Mouse (Mus musculus): ENCODE data around the gene Rftn1. TPM values are rescaled to one million over a fixed set of nuclear protein-coding genes. Genes with fewer than 3 reads are reported as not detected.

Gene Rftn1
- polyA plus RNA-seq, 1 experiment from 2014 or later = 18.5 TPM

- Histone ChIP-seq H3K27ac (replicated peaks) (no peak overlapping the region), H3K4me1 (replicated peaks) (peaks cover 11% of the 10 kb centered on the region), H3K27me3 (no peaks in the 10 kb centered on the region), H3K9me3 (no peaks in the 10 kb centered on the region), H3K9ac (no peak overlapping the region), H3K4me3 (no peak overlapping the region), H3K4me2 (no peak overlapping the region), H3K36me3 (no peaks in the 10 kb centered on the region)
- 95% methylated on average over 6 of the region's 6 CpGs for WGBS
- no peak for ATAC-seq (ENCODE audit: low read depth)
Measured at GRCm38 (mm10) chr17:50158565-50158964, 31.9 kb downstream of the Rftn1 start.

- 88% methylated on average over 15 of the region's 15 CpGs for WGBS
- H3K27me3 ChIP-seq = no peaks in the 10 kb centered on the region
Measured at GRCm38 (mm10) chr17:50157190-50158150, 33.0 kb downstream of the Rftn1 start.

DNA sequence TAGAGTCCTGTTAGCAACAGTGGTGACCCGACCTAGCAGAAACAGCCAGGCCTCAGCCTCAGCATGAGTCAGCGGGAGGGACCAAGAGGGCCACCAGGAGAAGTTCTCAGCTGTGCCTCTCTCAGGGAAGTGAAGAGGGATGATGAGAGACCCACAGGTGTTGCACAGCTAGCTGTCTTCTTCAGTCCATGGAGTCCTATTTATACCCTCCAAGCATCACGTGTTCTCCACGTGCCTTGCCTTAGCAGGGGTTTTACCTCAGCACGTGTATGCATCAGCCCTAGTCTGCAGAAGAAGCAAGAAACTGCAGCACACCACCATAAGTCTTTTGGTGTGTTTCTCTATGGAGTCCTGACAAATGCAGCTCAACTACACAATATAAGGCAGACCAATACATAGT lies 38.4 kb downstream of the Rftn1 start:
- Histone ChIP-seq H3K9me3 (no peaks in the 10 kb centered on the region), H3K27ac (replicated peaks) (no peak overlapping the region), H3K4me1 (replicated peaks) (peaks cover 26% of the 10 kb centered on the region), H3K4me2 (no peak overlapping the region), H3K27me3 (no peaks in the 10 kb centered on the region), H3K4me3 (no peak overlapping the region), H3K36me3 (no peaks in the 10 kb centered on the region), H3K9ac (no peak overlapping the region)
- 84% methylated on average over 5 of the region's 5 CpGs for WGBS
- ATAC-seq (ENCODE audit: low read depth) = no peak

More at GRCm38 (mm10) chr17:50157190-50158150, 33.0 kb downstream of the Rftn1 start:
- no peak overlapping the region for H3K9ac ChIP-seq
- no peaks in the 10 kb centered on the region for H3K36me3 ChIP-seq
- H3K4me3 ChIP-seq = no peak overlapping the region
- H3K9me3 ChIP-seq = no peaks in the 10 kb centered on the region
- peaks cover 11% of the 10 kb centered on the region for H3K4me1 ChIP-seq (replicated peaks)
- H3K27ac ChIP-seq (replicated peaks) = no peak overlapping the region
- ATAC-seq (ENCODE audit: low read depth) = no peak
- no peak overlapping the region for H3K4me2 ChIP-seq

DNA sequence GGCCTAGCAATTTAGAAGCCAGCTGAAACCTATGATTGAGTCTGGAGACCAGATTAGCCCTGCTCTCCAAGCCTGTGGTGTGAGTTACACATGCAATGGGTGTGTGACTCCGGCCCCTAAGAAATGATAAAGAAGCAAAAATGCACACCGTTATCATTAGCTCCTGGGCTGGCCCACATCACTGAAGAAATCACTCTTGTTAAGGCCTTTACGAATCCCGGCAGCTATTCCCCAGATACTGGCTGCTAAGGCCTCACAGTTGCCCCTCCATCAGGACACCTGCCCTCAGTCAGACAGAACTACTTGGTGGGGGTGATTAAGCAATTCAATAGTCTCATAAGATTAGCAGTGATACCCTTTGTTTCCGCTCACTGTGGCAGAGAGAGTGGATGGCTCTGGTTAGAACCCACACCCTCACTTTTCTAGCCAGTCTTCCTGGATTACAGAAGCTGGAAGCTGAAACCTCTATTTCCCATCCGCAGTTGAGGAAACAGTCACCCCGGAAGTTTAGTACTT lies 39.2 kb downstream of the Rftn1 start:
- Histone ChIP-seq H3K4me2 (no peak overlapping the region), H3K27ac (replicated peaks) (peak overlapping the region; percentile 87), H3K9ac (no peak overlapping the region), H3K4me3 (no peak overlapping the region), H3K4me1 (replicated peaks) (peaks cover 26% of the 10 kb centered on the region), H3K27me3 (no peaks in the 10 kb centered on the region), H3K9me3 (no peaks in the 10 kb centered on the region), H3K36me3 (no peaks in the 10 kb centered on the region)
- WGBS = 79% methylated on average over 7 of the region's 7 CpGs
- no peak for ATAC-seq (ENCODE audit: low read depth)

DNA sequence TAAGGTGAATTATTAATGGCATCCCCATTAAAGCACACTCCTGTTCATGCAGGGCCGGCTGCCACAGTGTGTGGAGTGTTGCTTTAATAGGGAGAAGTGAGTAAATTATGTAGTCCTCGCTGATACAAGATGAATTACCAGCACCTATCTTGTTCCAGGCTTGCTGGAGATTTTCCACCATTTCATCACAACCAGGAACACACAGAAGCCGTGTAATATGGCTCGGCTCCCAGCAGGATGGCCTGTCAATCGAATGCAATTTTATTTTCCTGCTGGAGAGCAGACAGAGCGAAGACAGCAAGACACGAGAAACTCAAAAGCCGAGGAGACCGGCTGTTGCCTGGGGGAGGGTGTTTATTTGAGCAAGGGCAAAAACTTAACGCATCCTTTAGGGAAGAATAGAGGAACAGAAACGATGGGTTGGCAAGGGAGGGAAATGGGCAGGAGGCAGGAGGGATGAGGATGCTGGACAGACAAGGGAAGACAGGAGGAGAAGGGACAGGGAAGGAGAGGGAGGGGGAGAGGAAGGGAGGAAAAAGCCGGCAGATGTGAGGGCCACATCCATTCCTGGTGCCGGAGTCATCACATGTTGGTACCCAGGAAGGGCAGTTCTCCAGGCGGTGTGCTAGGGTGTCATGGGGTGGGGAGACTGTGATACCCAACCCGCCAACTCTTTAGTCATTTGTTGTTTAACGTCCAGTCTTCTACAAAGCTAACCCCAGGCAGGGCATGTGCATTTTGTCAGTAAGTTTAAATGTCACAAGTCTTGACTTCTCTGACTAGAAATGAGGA lies 39.9 kb downstream of the Rftn1 start:
- no peaks in the 10 kb centered on the region for H3K27me3 ChIP-seq
- ATAC-seq (ENCODE audit: low read depth) = peak; percentile 74
- H3K9ac ChIP-seq = peak overlapping the region; percentile 31; the same call in 1 of the 2 replicates
- WGBS = 43% methylated on average over 16 of the region's 16 CpGs
- H3K9me3 ChIP-seq = no peaks in the 10 kb centered on the region
- H3K27ac ChIP-seq (replicated peaks) = peak overlapping the region; percentile 87
- H3K36me3 ChIP-seq = no peaks in the 10 kb centered on the region
- peaks cover 26% of the 10 kb centered on the region for H3K4me1 ChIP-seq (replicated peaks)
- no peak overlapping the region for H3K4me3 ChIP-seq
- H3K4me2 ChIP-seq = peak overlapping the region; percentile 41

DNA sequence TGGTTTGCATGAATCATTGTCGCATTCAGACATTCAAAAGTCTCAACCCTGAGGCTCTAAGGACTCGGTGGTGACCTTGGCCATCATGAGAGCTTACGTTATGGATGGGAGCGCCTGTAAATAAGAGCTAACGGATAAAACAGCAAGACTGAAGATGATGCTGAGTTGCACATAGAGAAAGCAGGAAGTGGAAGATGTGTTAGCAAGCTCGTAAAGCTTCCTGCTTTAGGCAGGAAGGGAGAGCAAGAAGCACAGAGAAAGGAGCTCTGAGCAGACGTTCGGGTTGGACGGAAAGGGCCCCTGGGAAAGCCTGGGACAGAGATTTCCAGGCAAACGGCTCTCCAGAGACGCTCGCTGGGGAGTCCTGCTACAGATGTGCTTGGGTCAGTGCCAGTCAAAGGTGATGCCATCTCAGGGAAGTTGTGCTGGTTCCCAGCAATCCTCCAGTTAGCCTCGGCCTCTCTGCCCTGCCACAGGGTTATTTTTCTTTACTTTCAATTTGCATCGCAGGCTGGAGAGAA lies 40.7 kb downstream of the Rftn1 start:
- no peak overlapping the region for H3K9ac ChIP-seq

DNA sequence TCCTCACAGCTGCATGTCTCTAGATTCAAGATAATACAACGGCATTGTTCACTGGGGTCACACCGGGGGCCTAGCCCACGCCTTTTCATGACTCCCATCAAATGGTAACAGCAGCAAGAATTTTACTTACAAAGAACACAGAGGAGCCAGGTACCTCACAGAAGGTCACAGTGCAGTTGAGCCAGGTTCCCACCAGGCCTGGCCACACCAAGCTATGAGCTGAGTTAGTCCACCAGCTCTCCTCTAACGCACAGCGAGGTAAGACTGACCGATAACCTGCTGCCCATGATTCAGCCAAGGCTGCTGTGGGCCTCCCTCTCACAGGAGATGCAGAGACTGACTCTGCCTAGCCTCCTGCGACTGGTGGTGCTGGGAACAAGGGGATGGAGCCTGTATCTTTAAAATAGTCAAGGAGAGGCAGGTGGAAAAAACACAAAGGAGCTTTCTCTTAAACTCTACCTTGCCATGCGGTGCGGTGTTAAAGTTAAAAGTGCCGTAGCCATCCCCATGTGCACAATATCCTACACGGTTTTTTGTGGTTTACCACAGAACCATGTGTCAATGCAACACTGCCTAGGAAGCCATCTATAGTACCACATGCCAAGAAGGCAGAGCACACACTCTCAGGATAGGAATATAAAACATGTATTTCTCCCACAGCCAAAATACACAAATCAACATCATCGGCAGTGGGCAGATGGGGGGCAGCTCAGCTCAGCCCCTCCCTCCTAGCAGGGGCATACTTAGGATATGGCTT lies 42.5 kb downstream of the Rftn1 start:
- no peak overlapping the region for H3K4me2 ChIP-seq
- H3K9ac ChIP-seq = no peak overlapping the region
- no peak overlapping the region for H3K27ac ChIP-seq (replicated peaks)
- ATAC-seq (ENCODE audit: low read depth) = no peak
- no peaks in the 10 kb centered on the region for H3K27me3 ChIP-seq
- 89% methylated on average over 12 of the region's 12 CpGs for WGBS
- H3K4me1 ChIP-seq (replicated peaks) = peaks cover 26% of the 10 kb centered on the region
- no peak overlapping the region for H3K4me3 ChIP-seq
- no peaks in the 10 kb centered on the region for H3K9me3 ChIP-seq
- no peaks in the 10 kb centered on the region for H3K36me3 ChIP-seq

More for the DNA sequence above, 40.7 kb downstream of the Rftn1 start:
- Histone ChIP-seq H3K4me1 (replicated peaks) (peaks cover 26% of the 10 kb centered on the region), H3K4me2 (peak overlapping the region; percentile 41), H3K4me3 (no peak overlapping the region), H3K36me3 (no peaks in the 10 kb centered on the region), H3K9me3 (no peaks in the 10 kb centered on the region), H3K27me3 (no peaks in the 10 kb centered on the region), H3K27ac (replicated peaks) (peak overlapping the region; percentile 87)
- 54% methylated on average over 14 of the region's 14 CpGs for WGBS
- ATAC-seq (ENCODE audit: low read depth) = peak; percentile 38

DNA sequence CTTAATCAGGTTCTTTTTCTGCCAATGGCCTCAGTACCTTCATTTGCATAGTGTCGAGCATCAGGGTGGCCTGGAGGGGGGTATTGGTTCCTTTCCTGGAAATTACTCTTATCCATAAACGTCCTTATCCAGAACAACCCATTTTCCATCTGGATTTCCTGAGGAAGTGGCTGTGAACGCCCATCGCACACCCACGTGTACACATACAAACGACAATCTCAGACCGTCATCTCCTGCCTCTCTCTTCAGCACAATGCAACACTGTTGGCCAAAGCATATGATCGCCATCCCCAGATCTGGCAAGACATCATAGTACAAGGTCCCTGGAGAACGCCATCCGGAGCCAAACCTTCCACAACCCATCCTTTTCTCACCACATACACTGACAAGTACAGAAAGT lies 47.1 kb downstream of the Rftn1 start:
- 90% methylated on average over 10 of the region's 10 CpGs for WGBS
- Histone ChIP-seq H3K9ac (no peak overlapping the region), H3K4me3 (no peak overlapping the region), H3K36me3 (no peaks in the 10 kb centered on the region), H3K9me3 (no peaks in the 10 kb centered on the region), H3K27ac (replicated peaks) (no peak overlapping the region), H3K4me1 (replicated peaks) (no peaks in the 10 kb centered on the region; the same call in 1 of the 2 replicates), H3K4me2 (no peak overlapping the region), H3K27me3 (no peaks in the 10 kb centered on the region)
- ATAC-seq (ENCODE audit: low read depth) = no peak

GRCm38 (mm10) chr17:50142553-50142952 lies 47.9 kb downstream of the Rftn1 start:
- H3K4me1 ChIP-seq (replicated peaks) = no peaks in the 10 kb centered on the region; the same call in 1 of the 2 replicates
- H3K36me3 ChIP-seq = no peaks in the 10 kb centered on the region
- WGBS = 83% methylated on average over 8 of the region's 8 CpGs
- no peaks in the 10 kb centered on the region for H3K27me3 ChIP-seq
- H3K9me3 ChIP-seq = no peaks in the 10 kb centered on the region
- no peak for ATAC-seq (ENCODE audit: low read depth)
- no peak overlapping the region for H3K4me3 ChIP-seq
- no peak overlapping the region for H3K4me2 ChIP-seq
- no peak overlapping the region for H3K27ac ChIP-seq (replicated peaks)
- H3K9ac ChIP-seq = no peak overlapping the region

DNA sequence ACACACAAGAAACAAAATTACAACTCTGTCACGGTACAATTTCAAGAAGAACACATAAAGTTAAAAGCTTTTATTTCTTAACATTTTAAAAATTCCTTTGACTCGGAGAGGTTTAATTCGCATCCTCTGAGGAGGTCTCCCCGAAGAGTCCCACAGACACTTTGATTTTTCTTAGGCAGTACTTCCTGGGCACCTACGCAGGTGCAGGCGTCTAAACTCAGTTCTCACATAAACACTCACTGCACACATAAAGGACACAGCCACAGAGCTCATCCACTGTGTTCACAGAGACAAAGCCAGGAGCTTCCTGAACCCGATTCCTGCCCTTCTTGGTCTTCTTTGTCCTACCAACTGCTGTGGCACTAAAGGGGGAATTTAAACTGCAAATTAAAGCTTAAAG lies 48.3 kb downstream of the Rftn1 start:
- Histone ChIP-seq H3K4me3 (no peak overlapping the region), H3K27me3 (no peaks in the 10 kb centered on the region), H3K9me3 (no peaks in the 10 kb centered on the region), H3K9ac (no peak overlapping the region), H3K4me2 (no peak overlapping the region), H3K4me1 (replicated peaks) (no peaks in the 10 kb centered on the region; the same call in 1 of the 2 replicates), H3K36me3 (no peaks in the 10 kb centered on the region), H3K27ac (replicated peaks) (no peak overlapping the region)
- no peak for ATAC-seq (ENCODE audit: low read depth)
- 84% methylated on average over 7 of the region's 7 CpGs for WGBS

- no peak overlapping the region for H3K4me3 ChIP-seq
- no peak for ATAC-seq (ENCODE audit: low read depth)
- no peaks in the 10 kb centered on the region for H3K36me3 ChIP-seq
- H3K4me2 ChIP-seq = no peak overlapping the region
- H3K27me3 ChIP-seq = no peaks in the 10 kb centered on the region
- 70% methylated on average over 9 of the region's 9 CpGs for WGBS
- H3K4me1 ChIP-seq (replicated peaks) = peaks cover 3% of the 10 kb centered on the region; the same call in 1 of the 2 replicates
- H3K9me3 ChIP-seq = no peaks in the 10 kb centered on the region
- no peak overlapping the region for H3K9ac ChIP-seq
- no peak overlapping the region for H3K27ac ChIP-seq (replicated peaks)
Measured at GRCm38 (mm10) chr17:50136060-50136459, 54.4 kb downstream of the Rftn1 start.
